Mouse (Mus musculus) forebrain, embryonic 14.5 days (tissue): ENCODE results near the gene Baz1a. TPM values are rescaled to one million over a fixed set of nuclear protein-coding genes. Genes with fewer than 3 reads are reported as not detected.
"Not testable (repeated sequence)": the region's sequence is repeated elsewhere in the genome, so short reads cannot be mapped to it uniquely, and the experiment has no call there.

Source experiments
- ATAC-seq: fragments of 200-750 bp; cut with Nextera tagmentation; 2 replicates; pipeline ENCODE4 v1.8.0; 2017; ENCODE audit warnings: mild to moderate bottlenecking, moderate library complexity
- DNase-seq: peaks from one replicate; pipeline ENCODE4 v3.0.0-alpha.2; 2015; ENCODE audit warnings: low spot score
- H3K27ac ChIP-seq: fragments of 300-500 bp; sonication (generic); 2 replicates; pipeline ENCODE4 v1.5.1; 2014; ENCODE audit warnings: low read depth, mild to moderate bottlenecking, control low read depth, low read length, moderate library complexity
- H3K27me3 ChIP-seq: fragments of 300-500 bp; sonication (generic); replicated peaks from 2 replicates; pipeline ENCODE4 v1.6.1; 2014; ENCODE audit warnings: low read length, control low read depth, mixed read lengths; ENCODE audit not compliant: control insufficient read depth, insufficient read depth
- H3K36me3 ChIP-seq: fragments of 300-500 bp; sonication (generic); 2 replicates; pipeline ENCODE4 v1.6.1; 2014; ENCODE audit warnings: low read length, control low read depth; ENCODE audit not compliant: control insufficient read depth, insufficient read depth
- H3K4me1 ChIP-seq: fragments of 300-500 bp; sonication (generic); 2 replicates; pipeline ENCODE4 v1.6.1; 2014; ENCODE audit warnings: antibody characterized with exemption, low read length, control low read depth; ENCODE audit not compliant: control insufficient read depth, insufficient read depth
- H3K4me2 ChIP-seq: fragments of 300-500 bp; sonication (generic); 2 replicates; pipeline ENCODE4 v1.6.1; 2014; ENCODE audit warnings: mild to moderate bottlenecking, control low read depth, low read length
- H3K4me3 ChIP-seq: fragments of 300-500 bp; sonication (generic); 2 replicates; pipeline ENCODE4 v1.5.1; 2014; ENCODE audit warnings: low read depth, low read length, control low read depth
- H3K9ac ChIP-seq: fragments of 300-500 bp; sonication (generic); 2 replicates; pipeline ENCODE4 v1.6.1; 2014; ENCODE audit warnings: mild to moderate bottlenecking, low read length, control low read depth, moderate library complexity
- H3K9me3 ChIP-seq: fragments of 300-500 bp; sonication (generic); replicated peaks from 2 replicates; pipeline ENCODE4 v1.6.1; 2016; ENCODE audit warnings: low read length, control low read depth, mixed read lengths; ENCODE audit not compliant: control insufficient read depth
- WGBS: fragments of 180-500 bp; shearing (Covaris S2); extraction: QIAGEN DNeasy Blood & Tissue Kit; methylation state at CpG from one replicate; pipeline ENCODE4 v1.1.7; 2014; 5-methylcytosine and 5-hydroxymethylcytosine counted together
- polyA plus RNA-seq: library from polyadenylated mRNA; unstranded; fragments of >200 nt; fragmentation: Nextera tagmentation; extraction: Ambion mirVana; gene quantifications from 2 replicates; pipeline ENCODE4 v1.2.1, GENCODE M21; 2014

Gene Baz1a
- polyA plus RNA-seq, 1 experiment from 2014 or later: 13.6 TPM

DNA sequence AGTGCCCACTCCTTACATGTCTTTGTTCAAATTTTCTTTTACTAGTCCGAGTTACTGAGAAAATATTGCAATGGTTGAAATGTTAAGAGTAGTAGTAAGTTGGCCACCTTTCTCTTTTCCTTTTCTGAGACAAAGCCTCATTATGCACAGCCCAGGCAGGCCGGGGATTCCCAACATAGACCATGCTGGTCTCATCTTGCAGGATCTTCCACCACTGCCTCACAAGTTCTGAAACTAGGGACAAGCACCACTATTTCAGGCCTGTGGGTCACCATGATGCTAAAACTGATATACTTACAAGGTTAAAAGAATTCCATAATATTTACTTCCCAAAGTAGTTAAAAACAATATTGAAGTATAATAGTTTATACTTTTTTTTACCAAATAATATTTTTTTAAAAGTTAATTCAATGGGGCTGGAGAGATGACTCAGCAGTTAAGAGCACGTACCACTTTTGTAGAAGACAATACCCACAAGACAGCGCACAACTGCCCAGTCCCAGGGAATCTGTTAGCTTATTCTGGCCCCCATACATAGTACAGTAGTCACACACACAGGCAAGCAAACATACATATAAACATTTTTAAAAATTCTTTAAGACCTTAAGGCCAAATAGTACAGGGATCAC, 48.5 kb downstream of the Baz1a start:
- no peaks in the 10 kb centered on the region for H3K4me1 ChIP-seq
- H3K9ac ChIP-seq: no peak overlapping the region
- DNase-seq (no peak), ATAC-seq (no peak)
- WGBS: 94% methylated on average over 4 of the region's 4 CpGs
- no peak overlapping the region for H3K4me2 ChIP-seq
- H3K9me3 ChIP-seq: no peaks in the 10 kb centered on the region
- H3K27me3 ChIP-seq: no peaks in the 10 kb centered on the region
- H3K27ac ChIP-seq: no peak overlapping the region
- no peak overlapping the region for H3K4me3 ChIP-seq
- H3K36me3 ChIP-seq: 0 out of 2 replicates have a peak, but pooled peaks cover 9% of the 10 kb centered on the region

DNA sequence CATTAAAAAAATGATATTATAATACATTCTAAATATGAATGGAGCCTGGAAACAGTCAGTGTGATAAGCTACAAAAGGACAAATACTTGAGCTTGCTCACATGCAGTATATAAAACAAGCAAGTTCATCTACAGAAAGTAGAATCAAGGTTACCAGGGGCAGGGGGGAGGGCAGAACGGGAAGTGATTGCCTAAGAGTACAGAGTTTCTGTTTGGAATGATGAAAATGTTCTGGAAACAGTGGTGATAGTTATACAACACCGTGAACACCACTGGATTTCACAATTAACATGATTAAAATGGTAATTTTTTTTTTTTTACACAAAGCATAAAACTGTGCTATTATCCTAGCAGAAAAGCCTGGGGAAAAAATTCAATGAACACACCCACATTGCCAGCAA, 54.6 kb downstream of the Baz1a start:
- H3K4me2 ChIP-seq: no peak overlapping the region
- ATAC-seq: no peak
- WGBS: 75% methylated on average over 2 of the region's 2 CpGs

DNA sequence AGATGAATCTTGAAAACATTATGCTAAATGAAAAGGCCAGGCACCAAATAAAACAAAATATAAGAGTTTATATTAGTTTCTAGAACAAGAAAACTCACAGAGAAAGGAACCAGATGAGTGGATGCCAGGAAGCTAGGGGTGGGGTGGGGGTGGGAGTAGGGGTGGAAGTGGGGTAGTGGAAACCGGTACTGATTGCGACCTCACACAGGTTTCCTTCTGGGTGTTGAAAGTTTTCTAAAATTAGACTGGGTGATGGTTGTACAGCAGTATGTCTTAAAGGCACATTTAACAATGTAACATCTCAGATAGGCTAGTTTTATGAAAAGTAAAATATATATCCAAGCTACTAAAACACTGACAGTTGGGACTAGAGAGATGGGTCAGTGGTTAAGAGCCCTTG, 57.2 kb downstream of the Baz1a start:
- DNase-seq (no peak), ATAC-seq (no peak)
- H3K27ac ChIP-seq: no peak overlapping the region
- no peak overlapping the region for H3K4me2 ChIP-seq
- H3K27me3 ChIP-seq: no peaks in the 10 kb centered on the region
- WGBS: 100% methylated on average over 2 of the region's 2 CpGs
- no peak overlapping the region for H3K9ac ChIP-seq
- H3K4me1 ChIP-seq: no peaks in the 10 kb centered on the region
- H3K9me3 ChIP-seq: no peaks in the 10 kb centered on the region
- H3K4me3 ChIP-seq: no peak overlapping the region
- peaks cover 9% of the 10 kb centered on the region for H3K36me3 ChIP-seq

More for the DNA sequence above, 54.6 kb downstream of the Baz1a start:
- Histone ChIP-seq H3K27ac (no peak overlapping the region), H3K27me3 (no peaks in the 10 kb centered on the region), H3K36me3 (0 out of 2 replicates have a peak, but pooled peaks cover 3% of the 10 kb centered on the region), H3K9ac (no peak overlapping the region), H3K4me3 (no peak overlapping the region), H3K4me1 (no peaks in the 10 kb centered on the region), H3K9me3 (no peaks in the 10 kb centered on the region)
- DNase-seq: no peak

DNA sequence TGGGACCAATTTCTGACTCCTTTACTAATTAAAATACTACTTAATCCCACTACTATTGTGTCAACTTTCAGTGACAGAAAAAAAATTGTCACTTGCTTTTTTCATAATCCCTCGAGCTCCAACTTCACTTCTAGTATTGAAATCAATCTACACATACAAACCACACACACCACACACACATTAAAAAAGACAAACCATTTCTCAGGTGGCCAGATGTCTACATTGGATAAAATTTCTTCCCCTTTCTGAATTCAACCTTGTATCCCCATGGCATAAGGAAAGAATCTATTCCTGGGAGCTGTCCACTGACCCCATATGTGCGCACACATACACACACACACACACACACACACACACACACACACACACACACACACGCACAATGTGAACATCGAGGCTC, 57.7 kb downstream of the Baz1a start:
- peaks cover 12% of the 10 kb centered on the region for H3K36me3 ChIP-seq
- no peaks in the 10 kb centered on the region for H3K4me1 ChIP-seq
- no peak for ATAC-seq
- no peak overlapping the region for H3K4me2 ChIP-seq
- H3K9me3 ChIP-seq: no peaks in the 10 kb centered on the region
- H3K9ac ChIP-seq: no peak overlapping the region
- no peak overlapping the region for H3K4me3 ChIP-seq
- WGBS: 94% methylated on average over 4 of the region's 4 CpGs
- no peak for DNase-seq
- no peaks in the 10 kb centered on the region for H3K27me3 ChIP-seq
- H3K27ac ChIP-seq: no peak overlapping the region

DNA sequence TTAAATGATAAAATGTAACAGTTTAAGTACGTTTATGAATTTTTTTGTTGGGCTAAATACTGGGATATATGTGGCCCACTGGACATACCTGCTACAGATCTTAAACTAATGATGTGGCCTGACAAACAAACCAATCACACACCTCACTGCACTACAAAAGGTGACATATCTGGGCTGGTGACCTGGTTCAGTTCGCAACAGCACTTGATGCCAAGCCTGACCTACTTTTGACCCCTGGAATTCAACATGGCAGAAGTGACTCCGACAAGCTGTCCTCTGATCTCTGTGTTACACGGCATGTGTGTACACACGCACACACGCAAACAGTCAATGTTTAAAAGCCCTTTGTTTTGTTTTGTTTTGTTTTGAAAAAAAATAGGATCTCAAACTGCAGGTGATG, 68.0 kb downstream of the Baz1a start:
- DNase-seq (no peak), ATAC-seq (no peak)
- Histone ChIP-seq H3K4me2 (no peak overlapping the region), H3K36me3 (0 out of 2 replicates have a peak, but pooled peaks cover 2% of the 10 kb centered on the region), H3K9ac (no peak overlapping the region), H3K4me3 (no peak overlapping the region), H3K27ac (no peak overlapping the region), H3K4me1 (no peaks in the 10 kb centered on the region), H3K27me3 (no peaks in the 10 kb centered on the region), H3K9me3 (no peaks in the 10 kb centered on the region)
- WGBS: 78% methylated on average over 6 of the region's 6 CpGs

DNA sequence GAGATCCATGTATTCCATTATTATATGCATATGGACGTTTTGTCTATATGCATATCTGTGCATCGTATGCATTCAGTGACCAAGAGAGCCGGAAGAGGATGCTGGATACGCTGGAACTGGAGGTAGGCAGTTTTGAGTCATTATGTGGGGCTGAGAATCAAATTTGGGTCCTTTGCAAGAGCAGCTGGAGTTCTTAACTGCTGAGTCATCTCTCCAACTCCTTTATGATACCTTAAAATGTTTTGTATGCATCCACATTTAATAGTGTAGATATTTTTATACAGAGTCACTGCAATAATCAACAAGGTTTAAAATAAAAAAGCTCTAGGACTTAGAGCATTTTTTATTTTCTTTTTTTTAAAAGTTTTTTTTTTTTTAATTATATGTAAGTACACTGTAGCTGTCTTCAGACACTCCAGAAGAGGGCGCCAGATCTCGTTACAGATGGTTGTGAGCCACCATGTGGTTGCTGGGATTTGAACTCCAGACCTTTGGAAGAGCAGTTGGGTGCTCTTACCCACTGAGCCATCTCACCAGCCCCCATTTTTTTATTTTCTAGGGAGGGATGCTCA, 71.5 kb downstream of the Baz1a start:
- not testable (repeated sequence) for H3K4me2 ChIP-seq, H3K27me3 ChIP-seq, H3K9me3 ChIP-seq, ATAC-seq, H3K9ac ChIP-seq, H3K4me1 ChIP-seq, H3K4me3 ChIP-seq, DNase-seq, H3K27ac ChIP-seq, H3K36me3 ChIP-seq
- WGBS: 86% methylated on average over 6 of the region's 6 CpGs

DNA sequence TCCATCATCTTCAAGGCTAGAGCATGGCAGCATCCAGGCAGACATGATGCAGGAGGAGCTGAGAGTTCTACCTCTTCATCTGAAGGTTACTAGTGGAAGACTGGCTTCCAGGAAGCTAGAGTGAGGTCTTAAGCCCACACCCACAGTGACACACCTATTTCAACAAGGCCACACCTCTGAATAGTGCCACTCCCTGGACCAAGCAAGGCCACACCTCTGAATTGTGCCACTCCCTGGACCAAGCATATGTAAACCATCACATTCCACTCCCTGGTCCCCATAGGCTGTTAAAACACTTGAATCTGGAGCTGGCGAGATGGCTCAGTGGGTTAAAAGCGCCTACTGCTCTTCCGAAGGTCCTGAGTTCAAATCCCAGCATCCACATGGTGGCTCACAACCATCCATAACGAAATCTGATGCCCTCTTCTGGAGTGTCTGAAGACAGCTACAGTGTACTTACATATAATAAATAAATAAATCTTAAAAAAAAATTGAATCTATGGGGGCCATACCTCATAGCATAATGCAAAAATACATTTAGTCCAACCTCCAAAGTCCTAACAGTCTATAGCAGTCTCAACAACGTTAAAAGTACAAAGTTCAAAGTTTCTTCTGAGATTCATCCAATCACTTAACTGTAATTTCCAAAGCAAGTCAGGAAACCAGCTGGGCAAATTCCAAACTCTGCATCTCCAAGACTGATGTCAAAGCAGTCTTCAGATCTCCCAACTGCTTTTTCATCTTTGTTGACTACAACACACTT, 76.4 kb downstream of the Baz1a start:
- not testable (repeated sequence) for H3K4me1 ChIP-seq, H3K9ac ChIP-seq, H3K4me2 ChIP-seq, ATAC-seq, H3K9me3 ChIP-seq, H3K27me3 ChIP-seq, H3K4me3 ChIP-seq, H3K27ac ChIP-seq, DNase-seq
- WGBS: 95% methylated on average over 5 of the region's 5 CpGs
- H3K36me3 ChIP-seq: peaks cover 13% of the 10 kb centered on the region; the same call in 1 of the 2 replicates

DNA sequence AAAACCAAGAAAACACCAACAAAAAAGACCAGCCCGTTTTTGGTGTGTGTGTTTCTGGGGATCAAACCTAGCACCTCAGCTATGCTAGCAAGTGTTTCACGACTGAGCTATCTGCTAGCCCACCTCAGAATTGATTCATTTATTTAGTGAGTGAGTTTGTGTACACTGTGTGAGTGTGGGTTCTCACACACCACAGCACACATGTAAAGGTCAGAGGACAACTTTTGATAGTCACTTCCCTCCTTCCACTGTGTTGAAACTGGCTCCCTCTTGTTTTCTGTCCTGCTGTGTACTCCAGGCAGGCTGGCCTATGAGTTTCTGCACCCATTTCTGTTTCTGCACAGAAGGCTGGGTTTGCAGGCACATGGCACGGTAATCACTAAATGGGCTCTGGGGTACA, 103.8 kb downstream of the Baz1a start:
- Histone ChIP-seq H3K27ac (no peak overlapping the region), H3K27me3 (no peaks in the 10 kb centered on the region), H3K4me1 (no peaks in the 10 kb centered on the region), H3K9me3 (no peaks in the 10 kb centered on the region), H3K36me3 (peaks cover 56% of the 10 kb centered on the region), H3K4me3 (no peak overlapping the region), H3K4me2 (no peak overlapping the region), H3K9ac (no peak overlapping the region)
- ATAC-seq (no peak), DNase-seq (no peak)
- 88% methylated on average over 3 of the region's 3 CpGs for WGBS

DNA sequence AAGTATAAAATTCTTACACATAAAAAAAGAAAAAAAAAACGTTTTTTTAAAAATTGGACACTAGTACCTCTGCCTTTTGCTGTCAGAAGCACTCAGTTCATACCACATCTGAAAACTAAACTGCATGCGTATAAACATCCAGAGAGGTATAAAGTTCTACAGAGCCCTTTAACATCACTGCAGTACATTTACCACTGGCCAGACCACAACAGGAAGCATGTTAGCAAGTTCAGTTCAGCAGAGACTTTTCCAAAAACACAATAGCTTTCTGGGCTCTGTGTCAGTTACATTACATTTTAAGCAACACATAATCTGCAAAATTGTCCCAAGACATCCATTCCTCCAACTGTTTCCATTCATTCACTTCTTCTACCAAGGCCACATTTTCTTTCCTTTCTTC, 121.6 kb downstream of the Baz1a start:
- not testable (repeated sequence) for DNase-seq, ATAC-seq, H3K9me3 ChIP-seq, H3K4me2 ChIP-seq, H3K4me1 ChIP-seq, H3K9ac ChIP-seq, H3K4me3 ChIP-seq, H3K27ac ChIP-seq, H3K27me3 ChIP-seq
- peaks cover 19% of the 10 kb centered on the region; the same call in 1 of the 2 replicates for H3K36me3 ChIP-seq
- WGBS: 33% methylated on average over 1 of the region's 2 CpGs
